Mouse (Mus musculus): ENCODE results near the gene Stac3.

DNA sequence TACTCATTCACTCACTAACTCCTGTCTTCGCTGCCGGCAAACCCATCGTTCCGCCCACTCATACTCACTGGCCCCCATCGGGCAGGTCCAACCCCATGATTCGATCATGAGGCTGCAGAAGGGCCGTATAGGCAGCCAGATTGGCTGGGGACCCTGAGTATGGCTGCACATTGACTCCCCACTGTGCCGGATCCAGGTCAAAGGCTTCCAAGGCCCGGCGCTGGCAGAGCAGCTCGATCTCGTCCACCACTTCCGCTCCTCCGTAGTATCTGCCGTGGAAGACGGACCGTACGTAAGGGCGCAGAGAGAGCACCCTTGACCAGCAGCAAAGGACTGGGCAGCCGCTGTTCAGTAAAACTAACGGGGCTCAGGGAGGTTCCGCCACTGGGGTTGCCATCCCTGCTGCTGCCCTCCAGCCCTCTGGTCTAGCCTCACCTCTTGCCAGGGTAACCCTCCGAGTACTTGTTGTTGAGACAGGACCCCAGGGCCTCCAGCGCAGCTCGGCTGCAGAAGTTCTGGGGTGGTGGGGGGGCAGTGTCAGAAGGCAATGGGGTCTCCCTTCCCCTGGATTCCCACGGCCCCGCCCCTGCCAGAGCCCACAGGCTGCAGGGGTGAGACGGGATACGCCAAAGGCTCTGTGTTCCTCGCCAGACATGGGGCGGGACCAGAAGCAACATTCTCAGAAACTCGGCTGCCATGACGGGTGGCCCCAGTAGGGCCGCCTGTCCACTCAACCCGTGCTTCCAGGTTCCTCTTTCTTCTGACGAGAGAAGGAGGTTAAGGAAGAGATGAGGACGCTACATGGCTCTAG is 18.6 kb downstream of the Stac3 start:
- TF ChIP-seq POLR2A (IDR thresholded peaks at IDR 0.05; ENCODE audit: insufficient read depth, low read length) (no peak), EP300 (IDR thresholded peaks at IDR 0.05; ENCODE audit: insufficient read depth, low read depth, low read length) (no peak)
